Mouse (Mus musculus) spleen, adult 2 months (tissue): ENCODE measurements around the gene Celsr1.

Experiments
- CTCF ChIP-seq: fragments of 200-500 bp; IDR thresholded peaks from 2 replicates; pipeline ENCODE4 v1.5.1; 2011; ENCODE audit warnings: mild to moderate bottlenecking, inconsistent platforms; ENCODE audit not compliant: insufficient read depth, insufficient read length, insufficient replicate concordance; ENCODE audit errors: extremely low read depth
- POLR2A ChIP-seq: fragments of 200-500 bp; IDR thresholded peaks from 2 replicates; pipeline ENCODE4 v1.6.1; 2011; ENCODE audit warnings: low read depth, low read length, inconsistent platforms

- no peak for TF ChIP-seq CTCF
- no peak for TF ChIP-seq POLR2A
Measured at GRCm38 (mm10) chr15:86035913-86036312, 2.3 kb upstream of the Celsr1 start.
